Mouse (Mus musculus) forebrain, embryonic 14.5 days (tissue): ENCODE results near the gene Nhej1. TPM values are rescaled to one million over a fixed set of nuclear protein-coding genes. Genes with fewer than 3 reads are reported as not detected.

Experiments used
- ATAC-seq: fragments of 200-750 bp; cut with Nextera tagmentation; 2 replicates; pipeline ENCODE4 v1.8.0; 2017; ENCODE audit warnings: mild to moderate bottlenecking, moderate library complexity
- DNase-seq: peaks from one replicate; pipeline ENCODE4 v3.0.0-alpha.2; 2015; ENCODE audit warnings: low spot score
- H3K27ac ChIP-seq: fragments of 300-500 bp; sonication (generic); 2 replicates; pipeline ENCODE4 v1.5.1; 2014; ENCODE audit warnings: low read depth, mild to moderate bottlenecking, control low read depth, low read length, moderate library complexity
- H3K27me3 ChIP-seq: fragments of 300-500 bp; sonication (generic); replicated peaks from 2 replicates; pipeline ENCODE4 v1.6.1; 2014; ENCODE audit warnings: low read length, control low read depth, mixed read lengths; ENCODE audit not compliant: control insufficient read depth, insufficient read depth
- H3K36me3 ChIP-seq: fragments of 300-500 bp; sonication (generic); 2 replicates; pipeline ENCODE4 v1.6.1; 2014; ENCODE audit warnings: low read length, control low read depth; ENCODE audit not compliant: control insufficient read depth, insufficient read depth
- H3K4me1 ChIP-seq: fragments of 300-500 bp; sonication (generic); 2 replicates; pipeline ENCODE4 v1.6.1; 2014; ENCODE audit warnings: antibody characterized with exemption, low read length, control low read depth; ENCODE audit not compliant: control insufficient read depth, insufficient read depth
- H3K4me2 ChIP-seq: fragments of 300-500 bp; sonication (generic); 2 replicates; pipeline ENCODE4 v1.6.1; 2014; ENCODE audit warnings: mild to moderate bottlenecking, control low read depth, low read length
- H3K4me3 ChIP-seq: fragments of 300-500 bp; sonication (generic); 2 replicates; pipeline ENCODE4 v1.5.1; 2014; ENCODE audit warnings: low read depth, low read length, control low read depth
- H3K9ac ChIP-seq: fragments of 300-500 bp; sonication (generic); 2 replicates; pipeline ENCODE4 v1.6.1; 2014; ENCODE audit warnings: mild to moderate bottlenecking, low read length, control low read depth, moderate library complexity
- H3K9me3 ChIP-seq: fragments of 300-500 bp; sonication (generic); replicated peaks from 2 replicates; pipeline ENCODE4 v1.6.1; 2016; ENCODE audit warnings: low read length, control low read depth, mixed read lengths; ENCODE audit not compliant: control insufficient read depth
- WGBS: fragments of 180-500 bp; shearing (Covaris S2); extraction: QIAGEN DNeasy Blood & Tissue Kit; methylation state at CpG from one replicate; pipeline ENCODE4 v1.1.7; 2014; 5-methylcytosine and 5-hydroxymethylcytosine counted together
- polyA plus RNA-seq: library from polyadenylated mRNA; unstranded; fragments of >200 nt; fragmentation: Nextera tagmentation; extraction: Ambion mirVana; gene quantifications from 2 replicates; pipeline ENCODE4 v1.2.1, GENCODE M21; 2014

Nhej1 gene
- polyA plus RNA-seq, 1 experiment from 2014 or later, result 8.8 TPM

- Histone ChIP-seq H3K27ac (no peak within 1 kb of the TSS), H3K27me3 (no peaks in the 10 kb centered on the region), H3K4me2 (no peak within 1 kb of the TSS), H3K9ac (no peak within 1 kb of the TSS), H3K4me1 (no peaks in the 10 kb centered on the region), H3K9me3 (no peaks in the 10 kb centered on the region), H3K4me3 (no peak within 1 kb of the TSS), H3K36me3 (peaks cover 36% of the 10 kb centered on the region)
- 68% methylated on average over 12 of the region's 12 CpGs for WGBS
- ATAC-seq (no peak), DNase-seq (no peak)
Measured at GRCm38 (mm10) chr1:75133421-75134207, 8.6 kb upstream of the Nhej1 start, which contains the start of gene Slc23a3. TSS of gene Slc23a3 (minus strand) at chr1:75133890.

- no peak overlapping the region for H3K9ac ChIP-seq
- H3K27ac ChIP-seq, result no peak overlapping the region
- H3K9me3 ChIP-seq, result no peaks in the 10 kb centered on the region
- WGBS, result 77% methylated on average over 3 of the region's 3 CpGs
- DNase-seq, result no peak
- H3K4me1 ChIP-seq, result 0 out of 2 replicates have a peak, but pooled peaks cover 3% of the 10 kb centered on the region
- ATAC-seq, result no peak
- H3K36me3 ChIP-seq, result no peaks in the 10 kb centered on the region
- H3K4me2 ChIP-seq, result no peak overlapping the region
- H3K27me3 ChIP-seq, result no peaks in the 10 kb centered on the region
- no peak overlapping the region for H3K4me3 ChIP-seq
Measured at GRCm38 (mm10) chr1:75128641-75129040, 3.6 kb upstream of the Nhej1 start.

GRCm38 (mm10) chr1:75125418-75125817 is 418 bp upstream of the Nhej1 start:
- Histone ChIP-seq H3K27ac (no peak overlapping the region), H3K9me3 (no peaks in the 10 kb centered on the region), H3K9ac (peak overlapping the region; percentile 59; the same call in 1 of the 2 replicates), H3K4me2 (peak overlapping the region; percentile 43), H3K27me3 (no peaks in the 10 kb centered on the region), H3K36me3 (no peaks in the 10 kb centered on the region), H3K4me3 (peak overlapping the region; percentile 43), H3K4me1 (0 out of 2 replicates have a peak, but pooled peaks cover 3% of the 10 kb centered on the region)
- WGBS, result 36% methylated on average over 5 of the region's 5 CpGs
- ATAC-seq (no peak), DNase-seq (no peak)

- no peak overlapping the region for H3K4me2 ChIP-seq
- no peak overlapping the region for H3K9ac ChIP-seq
- no peak for ATAC-seq
- H3K36me3 ChIP-seq, result no peaks in the 10 kb centered on the region
- no peak for DNase-seq
- no peaks in the 10 kb centered on the region for H3K9me3 ChIP-seq
- WGBS, result 82% methylated on average over 3 of the region's 3 CpGs
- 0 out of 2 replicates have a peak, but pooled peaks cover 3% of the 10 kb centered on the region for H3K4me1 ChIP-seq
- no peaks in the 10 kb centered on the region for H3K27me3 ChIP-seq
- H3K27ac ChIP-seq, result no peak overlapping the region
- no peak overlapping the region for H3K4me3 ChIP-seq
Measured at GRCm38 (mm10) chr1:75122211-75122610, 2.8 kb downstream of the Nhej1 start.

- no peaks in the 10 kb centered on the region for H3K36me3 ChIP-seq
- H3K4me1 ChIP-seq, result no peaks in the 10 kb centered on the region
- no peak overlapping the region for H3K9ac ChIP-seq
- no peaks in the 10 kb centered on the region for H3K9me3 ChIP-seq
- no peak overlapping the region for H3K4me3 ChIP-seq
- H3K27me3 ChIP-seq, result no peaks in the 10 kb centered on the region
- DNase-seq, result peak; percentile 56
- no peak overlapping the region for H3K4me2 ChIP-seq
- no peak overlapping the region for H3K27ac ChIP-seq
- ATAC-seq, result no peak
- WGBS, result 32% methylated on average over 4 of the region's 4 CpGs
Measured at GRCm38 (mm10) chr1:75052091-75052490, 72.9 kb downstream of the Nhej1 start.

- no peaks in the 10 kb centered on the region for H3K36me3 ChIP-seq
- no peak overlapping the region for H3K4me2 ChIP-seq
- no peak overlapping the region for H3K4me3 ChIP-seq
- DNase-seq (no peak), ATAC-seq (no peak)
- no peak overlapping the region for H3K27ac ChIP-seq
- WGBS, result 75% methylated on average over 7 of the region's 7 CpGs
- no peaks in the 10 kb centered on the region for H3K9me3 ChIP-seq
- H3K9ac ChIP-seq, result no peak overlapping the region
- no peaks in the 10 kb centered on the region for H3K27me3 ChIP-seq
- no peaks in the 10 kb centered on the region for H3K4me1 ChIP-seq
Measured at GRCm38 (mm10) chr1:75051428-75051827, 73.6 kb downstream of the Nhej1 start.

- ATAC-seq (no peak), DNase-seq (no peak)
- 82% methylated on average over 2 of the region's 2 CpGs for WGBS
- no peaks in the 10 kb centered on the region for H3K27me3 ChIP-seq
- H3K36me3 ChIP-seq, result no peaks in the 10 kb centered on the region
- H3K4me1 ChIP-seq, result no peaks in the 10 kb centered on the region
- no peaks in the 10 kb centered on the region for H3K9me3 ChIP-seq
- H3K4me2 ChIP-seq, result no peak overlapping the region
- no peak overlapping the region for H3K4me3 ChIP-seq
- H3K9ac ChIP-seq, result no peak overlapping the region
- no peak overlapping the region for H3K27ac ChIP-seq
Measured at GRCm38 (mm10) chr1:75048571-75048970, 76.4 kb downstream of the Nhej1 start.

GRCm38 (mm10) chr1:75048041-75048440 is 77.0 kb downstream of the Nhej1 start:
- Histone ChIP-seq H3K4me3 (no peak overlapping the region), H3K4me2 (no peak overlapping the region), H3K27me3 (no peaks in the 10 kb centered on the region), H3K9ac (no peak overlapping the region), H3K36me3 (no peaks in the 10 kb centered on the region), H3K4me1 (no peaks in the 10 kb centered on the region), H3K9me3 (no peaks in the 10 kb centered on the region), H3K27ac (no peak overlapping the region)
- ATAC-seq, result no peak
- WGBS, result 79% methylated on average over 4 of the region's 4 CpGs
- no peak for DNase-seq

GRCm38 (mm10) chr1:75040429-75040828 is 84.6 kb downstream of the Nhej1 start:
- Histone ChIP-seq H3K4me3 (no peak overlapping the region), H3K4me1 (no peaks in the 10 kb centered on the region), H3K27ac (no peak overlapping the region), H3K4me2 (no peak overlapping the region), H3K9ac (no peak overlapping the region), H3K36me3 (no peaks in the 10 kb centered on the region), H3K27me3 (no peaks in the 10 kb centered on the region), H3K9me3 (no peaks in the 10 kb centered on the region)
- DNase-seq (no peak), ATAC-seq (no peak)
- 57% methylated on average over 7 of the region's 7 CpGs for WGBS
